Comparison of ENCODE assay signal across 26 mouse cellular contexts in the genomic region with DNA sequence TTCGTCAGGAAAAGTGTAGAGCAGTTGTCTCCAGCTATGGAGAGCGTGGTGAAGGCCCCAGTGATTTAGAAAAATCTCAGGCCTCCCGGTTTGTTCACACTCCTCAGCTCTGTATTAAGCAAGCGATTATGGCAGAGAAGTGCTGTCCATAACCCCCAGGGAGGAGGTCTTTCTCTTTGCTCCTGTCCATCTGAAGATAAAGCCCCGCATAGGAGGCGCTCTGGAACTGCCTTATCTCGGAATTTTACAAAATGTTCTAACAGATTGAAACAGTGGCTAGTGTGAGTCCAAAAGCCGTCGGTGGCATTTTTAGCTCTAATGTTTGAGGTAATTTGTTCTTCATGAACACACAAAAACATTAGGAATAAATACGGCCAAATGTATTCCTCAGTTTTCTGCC.
A peak's percentile ranks its signal among the peaks of the same experiment; 100 is the strongest.
DNase-seq lines count a peak whose midpoint lies in the region; ATAC-seq and TF ChIP-seq lines count a peak whose summit lies in the region.
"Had no signal": no experiment of that assay in that cellular context is flagged by ENCODE, and none has a peak within 500 bp of the region (broad histone marks: within the 10 kb centered on the region; RNA-seq: fewer than 3 reads in every experiment).

No protein-coding gene starts in this region.

- no peak for TF ChIP-seq EP300 in lung, postnatal 0 days (IDR thresholded peaks at IDR 0.05)
- TF ChIP-seq EP300 in stomach, postnatal 0 days (optimal IDR thresholded peaks at IDR 0.05) = no peak

- H3K27me3 ChIP-seq in lung, embryonic 16.5 days (ENCODE audit: control insufficient read depth, insufficient read depth, low read depth, low read length) = no peaks in the 10 kb centered on the region
- H3K27me3 ChIP-seq in lung, postnatal 0 days (replicated peaks; ENCODE audit: insufficient read depth, low read length) = no peaks in the 10 kb centered on the region
- no peaks in the 10 kb centered on the region for H3K27me3 ChIP-seq in stomach, embryonic 14.5 days (ENCODE audit: control insufficient read depth, insufficient read depth, low read length)
- no peaks in the 10 kb centered on the region for H3K27me3 ChIP-seq in stomach, postnatal 0 days (ENCODE audit: control insufficient read depth, insufficient read depth, low read length)
- H3K27me3 ChIP-seq: limb, embryonic 15.5 days; liver, embryonic 13.5 days had no signal

- no peak for TF ChIP-seq CTCF in lung, postnatal 0 days (IDR thresholded peaks at IDR 0.05)
- peak; percentile 13; the same call in 1 of the 2 replicates for TF ChIP-seq CTCF in stomach, postnatal 0 days (IDR thresholded peaks at IDR 0.05; ENCODE audit: low read depth)

- H3K4me1 ChIP-seq in lung, embryonic 16.5 days (replicated peaks; ENCODE audit: control insufficient read depth, insufficient read depth, low read length) = peaks cover 30% of the 10 kb centered on the region
- peaks cover 6% of the 10 kb centered on the region; the same call in 1 of the 2 replicates for H3K4me1 ChIP-seq in lung, postnatal 0 days (ENCODE audit: insufficient read depth, low read depth, low read length)
- H3K4me1 ChIP-seq in stomach, embryonic 14.5 days (ENCODE audit: control insufficient read depth, insufficient read depth, low read length) = peaks cover 23% of the 10 kb centered on the region
- H3K4me1 ChIP-seq in stomach, postnatal 0 days (replicated peaks; ENCODE audit: control insufficient read depth, insufficient read depth) = peaks cover 6% of the 10 kb centered on the region; the same call in 1 of the 2 replicates
- H3K4me1 ChIP-seq: liver, embryonic 13.5 days had no signal

- H3K4me2 ChIP-seq in lung, embryonic 16.5 days (ENCODE audit: low read depth, low read length) = no peak overlapping the region
- no peak overlapping the region for H3K4me2 ChIP-seq in lung, postnatal 0 days (replicated peaks; ENCODE audit: low read depth, low read length)
- H3K4me2 ChIP-seq in stomach, embryonic 14.5 days (replicated peaks; ENCODE audit: low read depth, low read length) = no peak overlapping the region
- no peak overlapping the region for H3K4me2 ChIP-seq in stomach, postnatal 0 days (replicated peaks; ENCODE audit: low read depth)
- H3K4me2 ChIP-seq: forebrain, embryonic 13.5 days; limb, embryonic 15.5 days; liver, embryonic 13.5 days had no signal

- ATAC-seq in lung, embryonic 16.5 days (ENCODE audit: low read depth) = no peak
- ATAC-seq in lung, postnatal 0 days = no peak
- no peak for ATAC-seq in stomach, embryonic 14.5 days (ENCODE audit: insufficient number of reproducible peaks, insufficient read depth, low FRiP score, low read depth)
- no peak for ATAC-seq in stomach, postnatal 0 days (ENCODE audit: low FRiP score, low TSS enrichment)
- ATAC-seq: CD4-positive, CD25-positive, alpha-beta regulatory T cell, adult 4 months; forebrain, embryonic 13.5 days; hindbrain, embryonic 16.5 days; midbrain, embryonic 16.5 days had no signal

- 41% methylated on average over 10 of the region's 10 CpGs for WGBS in lung, embryonic 16.5 days
- 53% methylated on average over 10 of the region's 10 CpGs for WGBS in lung, postnatal 0 days
- WGBS in stomach, embryonic 14.5 days = 48% methylated on average over 10 of the region's 10 CpGs
- 42% methylated on average over 10 of the region's 10 CpGs for WGBS in stomach, postnatal 0 days

- intact Hi-C loops in heart, postnatal 25 days (cut with DNase I) = no loop called here

- H3K4me3 ChIP-seq in lung, embryonic 16.5 days (ENCODE audit: low read length) = no peak overlapping the region
- no peak overlapping the region for H3K4me3 ChIP-seq in lung, postnatal 0 days (ENCODE audit: low read depth, low read length)
- H3K4me3 ChIP-seq in stomach, embryonic 14.5 days (ENCODE audit: low read depth, low read length) = no peak overlapping the region
- H3K4me3 ChIP-seq in stomach, postnatal 0 days (ENCODE audit: low read depth, low read length) = no peak overlapping the region
- H3K4me3 ChIP-seq: forebrain, embryonic 13.5 days; heart, adult 2 months; limb, embryonic 10.5 days; limb, embryonic 15.5 days; liver, embryonic 13.5 days; midbrain, embryonic 10.5 days had no signal

- H3K36me3 ChIP-seq in lung, embryonic 16.5 days (ENCODE audit: control insufficient read depth, insufficient read depth, low read length) = no peaks in the 10 kb centered on the region
- H3K36me3 ChIP-seq in lung, postnatal 0 days (ENCODE audit: insufficient read depth, low read length) = no peaks in the 10 kb centered on the region
- no peaks in the 10 kb centered on the region for H3K36me3 ChIP-seq in stomach, embryonic 14.5 days (ENCODE audit: control insufficient read depth, insufficient read depth, low read length)
- no peaks in the 10 kb centered on the region for H3K36me3 ChIP-seq in stomach, postnatal 0 days (ENCODE audit: control insufficient read depth, insufficient read depth, low read length)
- H3K36me3 ChIP-seq: limb, embryonic 10.5 days; limb, embryonic 15.5 days; liver, embryonic 13.5 days; midbrain, embryonic 10.5 days had no signal

- H3K27ac ChIP-seq in lung, embryonic 16.5 days (ENCODE audit: low read length) = peak overlapping the region; percentile 61; the same call in 1 of the 2 replicates
- H3K27ac ChIP-seq in lung, postnatal 0 days (ENCODE audit: low read length) = no peak overlapping the region
- H3K27ac ChIP-seq in stomach, embryonic 14.5 days (ENCODE audit: low read length) = peak overlapping the region; percentile 60; the same call in 1 of the 2 replicates
- H3K27ac ChIP-seq in stomach, postnatal 0 days (replicated peaks) = peak overlapping the region; percentile 31; the same call in 1 of the 2 replicates
- H3K27ac ChIP-seq: forebrain, embryonic 13.5 days; heart, adult 2 months; limb, embryonic 10.5 days; limb, embryonic 15.5 days; liver, embryonic 13.5 days; midbrain, embryonic 10.5 days had no signal

- peak; percentile 49 to 53 for DNase-seq in heart, adult 9 months (ENCODE audit: low spot score in 2 of 2)
- DNase-seq in heart, postnatal 25 days (ENCODE audit: low spot score) = no peak
- DNase-seq in lung, postnatal 0 days (ENCODE audit: low spot score) = no peak
- DNase-seq in stomach, postnatal 0 days (ENCODE audit: low spot score) = no peak
- no peak for DNase-seq in left cerebral cortex, adult 11 months (ENCODE audit: low spot score)
- DNase-seq: adrenal gland, postnatal 14 days; cerebellum, adult 11 months; cerebellum, adult 9-10 months; cerebellum, postnatal 36 days; gastrocnemius, postnatal 10 days; kidney, adult 9 months; kidney, postnatal 10 days; layer of hippocampus, postnatal 36 days; liver, embryonic 13.5 days; lung, adult 18-20 months; thymus, postnatal 4 days had no signal

- H3K9ac ChIP-seq in lung, embryonic 16.5 days (ENCODE audit: low read length) = no peak overlapping the region
- no peak overlapping the region for H3K9ac ChIP-seq in lung, postnatal 0 days (replicated peaks; ENCODE audit: low read depth)
- no peak overlapping the region for H3K9ac ChIP-seq in stomach, embryonic 14.5 days (replicated peaks; ENCODE audit: low read depth, low read length)
- H3K9ac ChIP-seq in stomach, postnatal 0 days (ENCODE audit: low read length) = no peak overlapping the region
- H3K9ac ChIP-seq: forebrain, embryonic 13.5 days; limb, embryonic 15.5 days; liver, embryonic 13.5 days had no signal

- no peaks in the 10 kb centered on the region for H3K9me3 ChIP-seq in lung, embryonic 16.5 days (ENCODE audit: control insufficient read depth, low read length)
- H3K9me3 ChIP-seq in lung, postnatal 0 days (ENCODE audit: low read length) = no peaks in the 10 kb centered on the region
- H3K9me3 ChIP-seq in stomach, embryonic 14.5 days (ENCODE audit: control insufficient read depth, low read depth, low read length) = no peaks in the 10 kb centered on the region
- H3K9me3 ChIP-seq in stomach, postnatal 0 days (ENCODE audit: control insufficient read depth, low read length) = no peaks in the 10 kb centered on the region
- H3K9me3 ChIP-seq: forebrain, embryonic 13.5 days; limb, embryonic 10.5 days; limb, embryonic 15.5 days; liver, embryonic 13.5 days; midbrain, embryonic 10.5 days had no signal

Comparison
In these comparisons a context has a peak if more than half of its experiments do, and no peak if none do; other contexts are left out.
1. DNase-seq: peak in heart, adult 9 months (2 of 2); none in heart, postnatal 25 days (single experiment), lung, postnatal 0 days (single experiment), stomach, postnatal 0 days (single experiment) and left cerebral cortex, adult 11 months (single experiment).